Mouse (Mus musculus) midbrain, embryonic 14.5 days (tissue): ENCODE results near the gene Cars2. TPM values are rescaled to one million over a fixed set of nuclear protein-coding genes. Genes with fewer than 3 reads are reported as not detected.

ENCODE experiments used
- ATAC-seq: fragments of 200-750 bp; cut with Nextera tagmentation; 2 replicates; pipeline ENCODE4 v1.8.0; 2017; ENCODE audit warnings: moderate number of reproducible peaks, moderate library complexity; ENCODE audit not compliant: low FRiP score, low TSS enrichment
- DNase-seq: peaks from one replicate; pipeline ENCODE4 v3.0.0-alpha.2; 2015
- H3K27ac ChIP-seq: fragments of 300-500 bp; sonication (generic); replicated peaks from 2 replicates; pipeline ENCODE4 v1.5.1; 2014; ENCODE audit warnings: mild to moderate bottlenecking, low read depth, low read length, moderate library complexity
- H3K27me3 ChIP-seq: fragments of 300-500 bp; sonication (generic); 2 replicates; pipeline ENCODE4 v1.6.1; 2014; ENCODE audit warnings: low read length, control low read depth, mixed read lengths; ENCODE audit not compliant: control insufficient read depth, insufficient read depth
- H3K36me3 ChIP-seq: fragments of 300-500 bp; sonication (generic); 2 replicates; pipeline ENCODE4 v1.6.1; 2014; ENCODE audit warnings: low read length, control low read depth; ENCODE audit not compliant: control insufficient read depth, insufficient read depth
- H3K4me1 ChIP-seq: fragments of 300-500 bp; sonication (generic); 2 replicates; pipeline ENCODE4 v1.6.1; 2014; ENCODE audit warnings: mild to moderate bottlenecking, antibody characterized with exemption, low read length, control low read depth; ENCODE audit not compliant: control insufficient read depth, insufficient read depth
- H3K4me2 ChIP-seq: fragments of 300-500 bp; sonication (generic); 2 replicates; pipeline ENCODE4 v1.6.1; 2014; ENCODE audit warnings: mild to moderate bottlenecking, low read length, moderate library complexity
- H3K4me3 ChIP-seq: fragments of 300-500 bp; sonication (generic); replicated peaks from 2 replicates; pipeline ENCODE4 v1.5.1; 2014; ENCODE audit warnings: low read depth, low read length
- H3K9ac ChIP-seq: fragments of 300-500 bp; sonication (generic); replicated peaks from 2 replicates; pipeline ENCODE4 v1.6.1; 2014; ENCODE audit warnings: mild to moderate bottlenecking, low read length, moderate library complexity
- H3K9me3 ChIP-seq: fragments of 300-500 bp; sonication (generic); 2 replicates; pipeline ENCODE4 v1.6.1; 2016; ENCODE audit warnings: low read length, control low read depth, mixed read lengths; ENCODE audit not compliant: control insufficient read depth
- WGBS: fragments of 180-500 bp; shearing (Covaris S2); extraction: QIAGEN DNeasy Blood & Tissue Kit; methylation state at CpG from one replicate; pipeline ENCODE4 v1.1.7; 2014; 5-methylcytosine and 5-hydroxymethylcytosine counted together
- polyA plus RNA-seq: library from polyadenylated mRNA; unstranded; fragments of >200 nt; fragmentation: Nextera tagmentation; extraction: Ambion mirVana; gene quantifications from 2 replicates; pipeline ENCODE4 v1.2.1, GENCODE M21; 2014

Gene Cars2
- polyA plus RNA-seq, 1 experiment from 2014 or later, result 25.5 TPM

DNA sequence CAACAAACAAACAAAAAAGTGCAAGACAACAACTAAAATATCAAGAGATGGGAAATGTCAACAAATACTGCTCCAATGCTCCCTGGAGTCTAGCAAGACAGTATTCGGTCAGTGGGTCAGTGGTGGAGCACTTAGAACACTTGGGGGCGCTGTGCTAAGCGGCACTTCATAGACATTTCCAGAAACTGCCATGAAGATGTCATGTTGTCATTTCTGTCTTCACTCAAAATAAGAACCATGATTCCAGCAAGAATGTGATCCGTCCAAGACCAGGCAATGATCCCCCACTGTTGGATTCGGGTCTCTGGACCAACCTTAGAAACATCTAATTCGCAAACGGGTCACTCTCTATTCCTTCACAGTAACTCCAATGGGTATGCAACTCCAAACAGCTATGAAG is 877 bp downstream of the Cars2 start:
- Histone ChIP-seq H3K9ac (peak overlapping the region; percentile 90), H3K4me1 (peaks cover 18% of the 10 kb centered on the region; the same call in 1 of the 2 replicates), H3K4me3 (peak overlapping the region; percentile 73), H3K27ac (peak overlapping the region; percentile 89; the same call in 1 of the 2 replicates), H3K27me3 (no peaks in the 10 kb centered on the region), H3K9me3 (no peaks in the 10 kb centered on the region), H3K4me2 (peak overlapping the region; percentile 79), H3K36me3 (0 out of 2 replicates have a peak, but pooled peaks cover 5% of the 10 kb centered on the region)
- 21% methylated on average over 7 of the region's 7 CpGs for whole genome bisulfite sequencing
- no peak for ATAC-seq
- DNase-seq, result peak; percentile 66

DNA sequence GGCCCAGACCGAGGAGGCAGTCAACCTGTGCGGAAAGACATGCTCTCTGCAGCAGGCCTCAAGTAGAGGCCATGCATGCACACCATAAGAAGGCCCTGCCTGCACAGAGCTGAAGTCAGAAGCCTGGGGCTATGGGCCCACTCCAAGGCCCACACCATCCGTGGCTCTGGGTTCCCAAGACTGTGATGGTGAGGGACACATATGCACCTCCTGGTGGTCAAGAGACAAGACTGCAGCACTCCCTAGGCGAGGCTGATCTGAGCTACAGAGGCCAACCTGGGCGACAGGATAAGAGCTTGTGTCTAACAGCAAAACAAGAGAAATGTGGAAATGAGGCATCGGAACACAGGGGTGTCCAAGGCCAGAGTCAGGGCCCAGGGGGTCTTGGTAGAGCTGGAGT is 3.5 kb downstream of the Cars2 start:
- DNase-seq, result no peak

DNA sequence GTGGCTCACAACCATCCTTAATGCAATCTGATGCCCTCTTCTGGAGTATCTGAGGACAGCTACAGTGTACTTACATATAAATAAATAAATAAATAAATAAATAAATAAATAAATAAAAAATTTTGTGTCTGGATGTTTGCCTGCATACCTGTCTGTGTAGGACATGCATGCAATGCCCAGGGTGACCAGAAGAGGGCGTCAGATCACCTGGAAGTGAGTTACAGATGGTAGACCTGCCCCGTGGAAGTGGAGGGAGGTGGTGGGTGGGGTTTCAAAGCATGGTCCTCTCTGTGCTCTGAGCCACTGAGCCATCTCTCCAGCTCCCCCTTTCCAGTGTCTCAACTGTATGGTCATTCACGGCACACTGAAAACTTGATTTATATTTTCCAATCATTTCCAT is 6.2 kb downstream of the Cars2 start:
- no peak overlapping the region for H3K27ac ChIP-seq
- DNase-seq (peak; percentile 18), ATAC-seq (no peak)
- no peak overlapping the region for H3K4me2 ChIP-seq
- H3K36me3 ChIP-seq, result peaks cover 32% of the 10 kb centered on the region
- no peaks in the 10 kb centered on the region for H3K4me1 ChIP-seq
- 46% methylated on average over 3 of the region's 3 CpGs for WGBS
- no peaks in the 10 kb centered on the region for H3K27me3 ChIP-seq
- H3K9me3 ChIP-seq, result no peaks in the 10 kb centered on the region
- H3K4me3 ChIP-seq, result no peak overlapping the region
- no peak overlapping the region for H3K9ac ChIP-seq

More for the DNA sequence above, 3.5 kb downstream of the Cars2 start:
- no peak for ATAC-seq
- Histone ChIP-seq H3K9me3 (no peaks in the 10 kb centered on the region), H3K9ac (no peak overlapping the region), H3K27ac (no peak overlapping the region), H3K4me3 (no peak overlapping the region), H3K4me1 (peaks cover 11% of the 10 kb centered on the region; the same call in 1 of the 2 replicates), H3K36me3 (peaks cover 10% of the 10 kb centered on the region), H3K27me3 (no peaks in the 10 kb centered on the region), H3K4me2 (no peak overlapping the region)
- WGBS, result 65% methylated on average over 6 of the region's 6 CpGs

DNA sequence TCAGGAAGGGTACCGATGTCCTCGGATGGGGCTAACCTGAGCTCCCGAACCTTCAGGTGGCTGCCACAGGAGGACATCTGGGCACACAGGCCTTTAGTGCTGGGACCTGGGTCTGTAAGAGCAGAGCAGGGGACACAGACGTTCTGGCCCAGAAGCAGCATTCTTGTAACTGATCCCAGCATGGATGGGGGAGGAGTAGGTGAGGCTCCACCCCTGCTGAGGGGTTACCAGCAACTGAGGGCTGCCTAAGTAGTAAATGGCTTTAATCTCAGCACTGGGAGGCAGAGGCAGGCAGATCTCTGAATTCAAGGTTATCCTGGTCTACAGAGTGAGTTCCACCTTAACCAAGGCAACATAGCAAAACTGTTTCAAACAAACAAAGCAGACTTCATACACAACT is 7.7 kb downstream of the Cars2 start:
- Histone ChIP-seq H3K9ac (no peak overlapping the region), H3K4me3 (no peak overlapping the region), H3K9me3 (no peaks in the 10 kb centered on the region), H3K4me1 (no peaks in the 10 kb centered on the region), H3K36me3 (peaks cover 35% of the 10 kb centered on the region), H3K27ac (no peak overlapping the region), H3K4me2 (no peak overlapping the region), H3K27me3 (no peaks in the 10 kb centered on the region)
- no peak for DNase-seq
- WGBS, result 89% methylated on average over 4 of the region's 4 CpGs
- no peak for ATAC-seq

DNA sequence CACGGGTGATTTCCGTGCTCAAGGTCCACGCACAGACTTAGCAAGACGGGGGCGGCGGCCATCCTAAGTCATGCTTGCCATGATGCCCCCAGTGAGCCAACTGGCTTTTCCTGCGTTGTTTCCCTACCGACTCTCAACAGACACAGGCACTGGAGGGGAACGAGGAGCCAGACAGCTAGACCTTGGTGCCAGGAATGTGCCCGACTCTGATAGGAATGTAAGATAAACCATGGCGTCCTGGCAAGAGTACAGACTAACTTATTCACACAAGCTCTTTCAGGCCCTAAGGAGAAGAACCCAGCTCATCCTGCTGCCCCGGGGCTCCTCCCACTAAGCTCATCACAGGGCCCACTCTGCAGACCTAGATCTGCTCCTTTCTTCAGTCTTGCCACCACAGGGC is 8.6 kb downstream of the Cars2 start:
- H3K4me3 ChIP-seq, result no peak overlapping the region
- H3K36me3 ChIP-seq, result peaks cover 38% of the 10 kb centered on the region
- no peaks in the 10 kb centered on the region for H3K27me3 ChIP-seq
- no peak overlapping the region for H3K27ac ChIP-seq
- no peak for ATAC-seq
- no peak for DNase-seq
- H3K9ac ChIP-seq, result no peak overlapping the region
- H3K4me2 ChIP-seq, result no peak overlapping the region
- H3K9me3 ChIP-seq, result no peaks in the 10 kb centered on the region
- WGBS, result 93% methylated on average over 12 of the region's 12 CpGs
- H3K4me1 ChIP-seq, result no peaks in the 10 kb centered on the region

DNA sequence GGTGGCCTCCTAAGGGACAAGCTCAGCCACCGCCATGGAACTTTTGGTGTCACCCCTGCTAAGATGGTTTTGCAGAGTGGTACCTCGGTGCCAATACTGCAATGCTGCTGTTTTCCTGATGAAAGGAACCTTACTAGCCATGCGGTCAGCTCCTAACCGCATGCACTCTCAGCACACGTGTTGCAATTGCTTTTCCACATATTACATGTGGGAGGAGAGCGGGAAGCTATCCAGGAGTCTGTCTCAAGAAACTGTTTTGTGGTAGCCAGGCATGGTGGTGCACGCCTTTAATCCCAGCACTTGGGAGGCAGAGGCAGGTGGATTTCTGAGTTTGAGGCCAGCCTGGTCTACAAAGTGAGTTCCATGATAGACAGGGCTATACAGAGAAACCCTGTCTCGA is 10.4 kb downstream of the Cars2 start:
- Histone ChIP-seq H3K4me3 (no peak overlapping the region), H3K4me1 (no peaks in the 10 kb centered on the region), H3K9me3 (no peaks in the 10 kb centered on the region), H3K4me2 (no peak overlapping the region), H3K27me3 (no peaks in the 10 kb centered on the region), H3K36me3 (peaks cover 42% of the 10 kb centered on the region), H3K9ac (no peak overlapping the region), H3K27ac (no peak overlapping the region)
- ATAC-seq (no peak), DNase-seq (no peak)
- 96% methylated on average over 8 of the region's 8 CpGs for WGBS

DNA sequence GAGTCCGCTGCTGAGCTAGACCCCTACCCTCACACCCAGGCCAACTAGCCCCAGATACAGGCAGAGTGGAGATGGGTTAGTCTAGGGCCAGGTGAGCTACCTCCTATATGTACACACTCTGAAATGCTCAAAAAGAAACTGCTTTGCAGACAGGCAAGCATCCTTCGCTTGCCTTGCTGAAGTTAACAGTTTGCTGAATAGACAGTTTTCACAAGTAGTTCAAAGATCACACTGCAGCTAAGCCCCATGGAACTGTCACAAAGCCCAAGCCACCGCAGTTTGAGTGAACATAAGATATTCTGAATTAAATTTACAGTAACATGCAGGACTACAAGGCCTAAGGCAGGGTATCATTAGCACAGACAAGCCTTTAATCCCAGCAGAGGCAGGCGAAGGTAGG is 11.5 kb downstream of the Cars2 start:
- no peak for DNase-seq
- Histone ChIP-seq H3K27me3 (no peaks in the 10 kb centered on the region), H3K4me2 (no peak overlapping the region), H3K9me3 (no peaks in the 10 kb centered on the region), H3K36me3 (peaks cover 40% of the 10 kb centered on the region), H3K9ac (no peak overlapping the region), H3K27ac (no peak overlapping the region), H3K4me3 (no peak overlapping the region), H3K4me1 (no peaks in the 10 kb centered on the region)
- no peak for ATAC-seq
- WGBS, result 90% methylated on average over 4 of the region's 4 CpGs

DNA sequence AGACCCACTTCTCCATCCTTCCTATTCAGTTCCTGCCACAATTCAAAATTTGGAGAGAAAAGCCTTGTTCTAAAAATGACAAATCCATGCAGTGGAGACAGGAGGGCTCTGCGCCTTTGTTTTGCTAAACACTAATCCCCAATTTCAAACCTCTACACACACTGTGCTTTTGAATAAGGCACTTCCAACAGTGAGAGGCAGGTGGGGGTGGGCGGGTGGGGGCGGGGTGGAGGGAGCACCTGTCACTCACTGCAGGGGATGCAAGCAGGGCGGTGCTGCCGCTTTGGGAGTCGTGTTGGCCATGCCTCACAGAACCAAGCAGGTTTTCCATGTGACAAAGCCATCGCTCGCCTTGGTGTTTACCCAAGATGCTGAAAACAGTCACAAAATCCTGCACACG is 16.1 kb downstream of the Cars2 start:
- Histone ChIP-seq H3K27ac (no peak overlapping the region), H3K9ac (no peak overlapping the region), H3K27me3 (no peaks in the 10 kb centered on the region), H3K36me3 (peaks cover 16% of the 10 kb centered on the region), H3K4me1 (no peaks in the 10 kb centered on the region), H3K4me3 (no peak overlapping the region), H3K9me3 (no peaks in the 10 kb centered on the region), H3K4me2 (no peak overlapping the region)
- peak; percentile 6 for DNase-seq
- ATAC-seq, result no peak
- WGBS, result 9% methylated on average over 9 of the region's 9 CpGs

DNA sequence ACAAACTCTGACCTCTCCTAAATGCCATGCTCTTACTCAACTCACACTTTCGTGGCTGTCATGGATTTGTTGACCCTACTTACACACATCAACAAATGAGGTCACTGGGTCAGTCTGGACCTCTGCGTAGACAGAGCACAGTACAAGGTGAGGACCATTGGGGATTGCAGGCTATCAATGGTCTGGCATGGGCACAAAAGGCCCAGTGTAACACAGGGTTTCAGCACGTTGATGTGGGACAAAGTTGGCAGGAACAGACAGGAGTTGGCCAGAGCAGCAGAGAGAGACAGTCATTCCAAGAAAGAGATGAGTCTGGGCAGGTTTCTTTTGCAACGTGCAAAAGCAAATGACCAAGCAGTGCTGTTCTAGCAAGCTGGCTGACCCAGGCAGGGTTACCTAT is 19.7 kb downstream of the Cars2 start:
- Histone ChIP-seq H3K4me1 (no peaks in the 10 kb centered on the region), H3K9me3 (no peaks in the 10 kb centered on the region), H3K27ac (no peak overlapping the region), H3K4me3 (no peak overlapping the region), H3K4me2 (no peak overlapping the region), H3K9ac (no peak overlapping the region), H3K36me3 (peaks cover 13% of the 10 kb centered on the region), H3K27me3 (no peaks in the 10 kb centered on the region)
- WGBS, result 58% methylated on average over 4 of the region's 4 CpGs
- ATAC-seq (no peak), DNase-seq (no peak)
